Mouse (Mus musculus) liver (tissue): ENCODE data around the gene Ublcp1.

Experiments
- DNase-seq: peaks from one replicate; pipeline ENCODE4 v3.0.0-alpha.2; 2020; ENCODE audit warnings: mixed read lengths

The Ublcp1 gene

GRCm38 (mm10) chr11:44470432-44471336 is at the start of gene Ublcp1:
Gene Ublcp1, minus strand, starts transcription at chr11:44470498.
- peak; percentile 94 for DNase-seq

DNA sequence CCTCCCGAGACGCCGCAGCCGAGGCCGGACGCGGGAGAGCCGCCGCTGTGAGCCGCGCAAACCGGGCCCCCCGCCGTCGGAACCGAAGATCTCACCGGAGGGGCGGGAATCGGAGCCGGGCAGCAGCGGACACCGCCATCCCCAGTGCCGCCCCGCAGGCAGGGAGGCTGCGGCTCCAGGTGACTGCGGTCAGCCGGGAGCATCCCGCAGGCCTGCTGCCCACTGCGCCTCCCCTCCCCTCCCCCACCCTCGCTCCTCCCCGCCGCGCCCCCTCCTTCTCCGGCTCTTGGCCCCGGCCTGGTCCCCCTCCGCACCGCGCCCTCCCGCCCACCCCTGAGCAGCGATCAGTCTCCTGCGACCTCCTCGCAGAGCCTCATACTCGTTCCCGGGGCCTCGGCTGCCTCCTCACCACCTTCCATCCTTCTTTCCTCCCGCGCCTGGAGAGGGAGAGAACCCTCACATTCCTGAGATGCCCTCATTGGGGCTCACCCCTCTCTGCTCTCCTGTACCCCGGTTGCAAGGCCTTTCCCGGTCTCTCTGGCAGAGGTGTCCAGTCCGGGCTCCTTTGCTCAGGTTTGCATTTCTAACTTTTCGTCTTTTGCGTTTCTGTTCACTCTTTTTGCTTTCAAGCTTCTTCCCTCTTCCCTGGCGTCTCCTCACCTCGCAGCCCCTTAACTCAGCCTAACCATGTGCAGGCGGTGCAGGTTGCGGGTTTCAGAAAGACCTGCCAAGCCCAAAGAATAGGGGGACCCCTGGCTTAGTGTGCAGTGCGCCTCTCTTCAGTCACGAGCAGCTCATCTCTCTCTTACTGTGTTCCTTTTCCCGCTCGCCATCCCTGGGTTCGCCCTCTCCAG is 49.0 kb upstream of the Ublcp1 start:
- peak; percentile 79 for DNase-seq

- DNase-seq = peak; percentile 82
Observed at GRCm38 (mm10) chr11:44518281-44519095, 48.2 kb upstream of the Ublcp1 start, which contains the start of gene Rnf145. Gene Rnf145, plus strand, starts transcription at chr11:44518964.

DNA sequence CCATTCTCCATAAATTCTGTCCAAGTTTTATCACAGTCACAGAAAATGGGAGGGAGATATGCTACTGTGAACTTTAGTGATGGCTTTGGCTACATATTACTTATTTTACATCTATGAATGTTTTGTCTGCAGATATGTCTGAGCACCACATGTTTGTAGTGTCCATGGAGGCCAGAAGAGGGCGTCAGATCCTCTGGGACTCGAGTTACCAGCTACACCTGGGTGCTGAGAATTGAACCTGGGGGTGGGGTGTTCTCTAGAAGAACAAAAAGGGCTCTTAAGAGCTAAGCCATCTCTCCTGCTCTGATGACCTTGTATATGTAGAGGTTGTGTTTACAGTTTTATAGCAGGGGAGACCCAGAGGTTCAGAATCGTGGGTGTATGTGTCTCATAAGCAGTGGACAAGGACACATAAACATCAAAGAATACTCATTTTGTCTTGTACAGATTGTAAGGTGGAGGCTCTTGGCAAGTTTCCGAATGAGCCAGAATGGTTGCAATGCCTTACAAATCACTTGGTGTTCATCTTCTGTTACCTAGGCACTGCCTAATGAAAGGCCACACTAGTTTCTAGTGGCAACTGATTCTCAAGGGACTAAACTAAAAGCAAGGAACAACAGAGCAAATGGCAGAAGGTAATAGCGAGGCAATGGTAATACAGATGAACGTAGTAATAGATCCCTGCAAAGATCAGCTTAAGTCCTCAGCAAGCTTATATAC is 47.4 kb upstream of the Ublcp1 start:
- peak; percentile 50 for DNase-seq

GRCm38 (mm10) chr11:44516362-44516761 is 46.1 kb upstream of the Ublcp1 start:
- DNase-seq = no peak

GRCm38 (mm10) chr11:44514666-44515065 is 44.4 kb upstream of the Ublcp1 start:
- DNase-seq = peak; percentile 38

- DNase-seq = no peak
Observed at GRCm38 (mm10) chr11:44513026-44513422, 42.7 kb upstream of the Ublcp1 start.

GRCm38 (mm10) chr11:44512044-44513025 is 42.0 kb upstream of the Ublcp1 start:
- DNase-seq = peak; percentile 85

DNA sequence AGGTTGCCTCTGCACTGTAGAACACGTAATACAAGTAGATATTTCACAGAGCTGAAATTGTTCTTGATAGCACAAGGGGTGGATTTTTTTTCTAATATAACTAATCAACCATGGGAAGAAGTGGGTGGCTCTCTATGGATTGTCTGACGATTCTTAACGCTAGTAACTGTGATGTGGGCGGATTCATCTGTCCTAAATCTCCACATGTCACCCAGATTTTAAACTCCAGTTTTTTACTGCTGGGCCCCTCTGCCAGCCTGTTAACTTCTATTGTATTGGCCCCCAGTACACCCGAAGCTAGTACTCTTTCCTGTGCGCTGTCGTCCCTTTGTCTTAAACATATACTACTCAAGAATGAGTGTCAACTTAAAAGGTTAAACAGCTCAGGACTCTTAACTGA is 40.1 kb upstream of the Ublcp1 start:
- no peak for DNase-seq

- no peak for DNase-seq
Observed at GRCm38 (mm10) chr11:44509906-44510305, 39.6 kb upstream of the Ublcp1 start.

GRCm38 (mm10) chr11:44508876-44509275 is 38.6 kb upstream of the Ublcp1 start:
- DNase-seq = peak; percentile 91

DNA sequence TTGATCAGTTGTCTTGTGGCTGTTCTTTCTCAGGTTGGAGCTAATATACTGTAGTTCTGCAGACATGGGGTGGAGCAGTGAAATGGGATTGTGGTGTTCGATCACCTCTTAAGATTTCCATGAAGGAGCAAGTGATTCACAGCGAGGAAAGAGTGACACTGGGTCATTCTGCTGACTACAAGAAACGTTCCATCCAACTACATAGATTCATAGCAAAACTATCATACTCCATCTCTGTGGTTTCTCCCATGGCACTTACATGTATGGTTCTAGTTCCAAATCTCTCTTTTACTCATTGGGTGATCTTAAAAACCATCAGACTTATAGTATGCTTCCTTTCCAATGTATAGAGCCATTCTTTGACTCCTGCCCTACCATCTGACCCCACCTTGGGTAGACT is 34.5 kb upstream of the Ublcp1 start:
- no peak for DNase-seq

- no peak for DNase-seq
Observed at GRCm38 (mm10) chr11:44504146-44504545, 33.8 kb upstream of the Ublcp1 start.

DNA sequence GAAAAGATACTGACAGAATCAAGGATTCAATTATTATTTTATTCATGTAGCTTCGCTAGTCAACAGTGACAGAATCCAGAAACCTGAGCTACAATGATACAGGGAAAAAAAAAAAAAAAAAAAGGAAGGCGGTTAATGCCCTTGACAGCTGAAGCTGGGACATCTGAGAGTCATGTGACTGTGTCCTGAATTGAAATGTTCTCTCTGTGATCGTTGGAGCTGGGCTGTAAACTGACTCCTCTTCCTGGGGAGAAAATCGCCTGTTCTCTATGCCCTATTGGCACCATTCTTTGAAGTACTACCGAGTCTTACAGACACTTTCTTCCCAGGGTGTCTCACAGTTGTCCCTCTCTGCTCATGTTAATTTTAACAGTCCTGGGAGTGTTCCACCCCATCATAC is 32.6 kb upstream of the Ublcp1 start:
- DNase-seq = no peak

DNA sequence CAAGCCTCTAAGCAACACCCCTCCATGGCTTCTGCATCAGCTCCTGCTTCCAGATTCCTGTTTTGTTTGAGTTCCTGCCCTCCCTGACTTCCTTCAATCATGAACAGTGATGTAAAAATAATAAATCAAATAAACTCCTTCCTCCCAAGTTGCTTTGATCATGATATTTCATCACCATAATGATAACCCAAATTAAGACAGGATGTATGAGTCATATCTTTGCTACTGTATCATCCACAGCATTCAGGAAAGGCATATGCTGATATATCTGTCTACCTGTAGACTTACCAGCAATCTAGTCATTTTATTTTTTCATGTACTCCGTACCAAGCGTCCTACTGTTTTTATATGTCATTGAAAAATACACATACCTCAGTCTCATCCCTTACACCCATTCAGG is 31.2 kb upstream of the Ublcp1 start:
- DNase-seq = no peak

GRCm38 (mm10) chr11:44500966-44501365 is 30.7 kb upstream of the Ublcp1 start:
- no peak for DNase-seq

- DNase-seq = no peak
Observed at GRCm38 (mm10) chr11:44498412-44499272, 28.3 kb upstream of the Ublcp1 start.

- DNase-seq = no peak
Observed at GRCm38 (mm10) chr11:44496217-44496616, 25.9 kb upstream of the Ublcp1 start.

- DNase-seq = peak; percentile 66
Observed at GRCm38 (mm10) chr11:44494643-44495323, 24.5 kb upstream of the Ublcp1 start.
